Mouse (Mus musculus) E14TG2a.4 (cell line): Measurements from ENCODE around the gene Obscn.

Source experiments
- CTCF ChIP-seq: conservative IDR thresholded peaks from 2 replicates; pipeline ENCODE4 v1.5.1; 2014; ENCODE audit warnings: low read length
- POU5F1 ChIP-seq: IDR thresholded peaks from 2 replicates; pipeline ENCODE4 v1.6.1; 2014; ENCODE audit warnings: low read length, borderline replicate concordance

- TF ChIP-seq CTCF (no peak), POU5F1 (no peak)
These were observed 176.2 kb downstream of the Obscn start for GRCm38 (mm10) chr11:58959921-58960465.
